Mouse (Mus musculus) embryonic fibroblast, embryonic 13.5 days (primary cell): ENCODE data around the gene Klhl26. TPM values are rescaled to one million over a fixed set of nuclear protein-coding genes. Genes with fewer than 3 reads are reported as not detected.

Experiments
- H3K27ac ChIP-seq: 2 replicates; pipeline ENCODE4 v1.5.1; 2012; ENCODE audit warnings: low read length, control low read depth, inconsistent platforms; ENCODE audit not compliant: insufficient read depth
- H3K4me1 ChIP-seq: 2 replicates; pipeline ENCODE4 v1.6.1; 2011; ENCODE audit warnings: low read length; ENCODE audit not compliant: control insufficient read depth, insufficient read depth
- H3K4me3 ChIP-seq: 2 replicates; pipeline ENCODE4 v1.5.1; 2011; ENCODE audit warnings: mild to moderate bottlenecking, control low read depth, low read length; ENCODE audit not compliant: insufficient read depth
- CTCF ChIP-seq: IDR thresholded peaks from 2 replicates; pipeline ENCODE4 v1.5.1; 2011; ENCODE audit warnings: mild to moderate bottlenecking, control low read depth, low read length, moderate library complexity, borderline replicate concordance; ENCODE audit not compliant: insufficient read depth
- POLR2A ChIP-seq: IDR thresholded peaks from 2 replicates; pipeline ENCODE4 v1.6.1; 2011; ENCODE audit warnings: low read depth, mild to moderate bottlenecking, control low read depth, low read length, moderate library complexity
- polyA plus RNA-seq: library from polyadenylated mRNA; stranded (reverse); fragments of >200 nt; gene quantifications from 2 replicates; pipeline ENCODE4 v1.2.4, GENCODE M21; 2011; ENCODE audit warnings: low read depth; ENCODE audit not compliant: missing spikeins, insufficient read length

Klhl26 gene
- polyA plus RNA-seq, 1 experiment, result 21.4 TPM

DNA sequence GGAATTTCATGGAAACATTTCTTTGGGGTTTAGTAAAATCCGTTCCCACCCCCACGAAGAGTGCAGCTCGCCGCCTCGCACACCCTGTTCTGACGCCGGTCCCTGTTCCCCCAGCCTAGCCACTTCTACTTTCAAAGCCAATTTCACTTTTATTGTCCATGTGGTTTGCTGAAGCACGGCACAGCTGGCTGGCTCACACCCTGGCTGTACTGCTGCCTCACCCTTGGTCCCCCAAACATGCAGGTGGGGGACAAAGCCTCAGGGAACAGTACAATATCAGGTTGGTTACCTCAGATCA is 14.3 kb downstream of the Klhl26 start:
- Histone ChIP-seq H3K27ac (peak overlapping the region; percentile 83), H3K4me3 (no peak overlapping the region), H3K4me1 (peaks cover 24% of the 10 kb centered on the region; the same call in 1 of the 2 replicates)
- no peak for TF ChIP-seq POLR2A
- no peak for TF ChIP-seq CTCF

DNA sequence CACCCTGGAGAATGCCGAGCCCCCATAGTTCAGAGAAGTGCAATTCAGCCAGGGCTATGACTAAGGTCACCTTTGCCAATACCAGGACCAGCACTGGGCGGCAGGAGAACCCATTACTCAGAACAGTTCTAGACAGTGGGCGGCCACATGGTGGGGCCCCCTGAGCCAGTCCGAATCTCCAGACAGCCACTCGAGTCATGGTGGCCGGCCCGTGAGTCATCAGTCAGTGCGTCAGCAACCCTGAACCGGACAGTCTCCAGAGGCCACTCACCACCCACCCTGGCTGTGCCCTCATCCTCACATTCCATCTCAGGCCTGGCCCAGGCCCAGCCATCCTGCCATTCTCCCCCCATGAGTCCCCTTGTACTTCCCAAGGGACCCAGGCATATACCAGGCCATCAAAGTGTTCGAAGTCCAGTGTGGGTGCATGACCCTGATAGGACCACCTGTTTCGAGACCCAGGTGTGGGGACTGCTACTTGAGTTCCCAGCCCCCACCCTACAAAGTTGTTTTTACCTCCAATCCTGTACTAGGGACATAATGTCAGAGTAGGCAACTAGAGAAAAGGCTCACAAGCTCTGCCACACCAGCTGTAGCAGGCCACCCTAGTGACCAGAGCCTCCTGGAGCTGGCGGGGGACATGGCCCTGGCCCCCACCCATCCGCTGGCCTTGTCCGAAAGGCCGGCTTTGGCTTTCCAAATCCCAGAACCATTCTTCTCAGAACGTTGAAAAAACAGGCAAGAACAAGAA is 14.8 kb downstream of the Klhl26 start:
- no peak for TF ChIP-seq CTCF
- TF ChIP-seq POLR2A, result no peak
- Histone ChIP-seq H3K27ac (peak overlapping the region; percentile 83), H3K4me1 (peaks cover 20% of the 10 kb centered on the region; the same call in 1 of the 2 replicates), H3K4me3 (no peak overlapping the region)

DNA sequence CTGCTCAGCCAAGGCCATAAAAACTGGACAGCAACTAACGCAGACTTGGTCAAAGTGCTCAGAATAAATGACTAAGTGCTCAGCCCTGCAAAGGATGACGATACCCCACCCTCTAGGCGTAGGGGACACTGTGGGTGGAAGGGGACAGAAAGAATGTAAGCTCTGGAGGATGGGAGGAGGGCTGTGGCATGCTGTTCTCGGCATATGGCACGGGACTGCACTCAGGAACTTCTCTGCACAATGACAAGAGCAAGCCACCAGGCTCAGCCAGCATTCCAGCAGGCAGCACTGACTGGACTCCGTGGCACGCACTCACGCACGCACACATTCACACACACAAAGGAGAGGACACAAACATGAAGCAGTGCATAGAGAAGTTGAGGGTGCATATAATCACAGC is 16.2 kb downstream of the Klhl26 start:
- Histone ChIP-seq H3K27ac (peak overlapping the region; percentile 83), H3K4me1 (peaks cover 20% of the 10 kb centered on the region; the same call in 1 of the 2 replicates), H3K4me3 (no peak overlapping the region)
- TF ChIP-seq CTCF (no peak), POLR2A (no peak; the same call in 1 of the 2 replicates)

DNA sequence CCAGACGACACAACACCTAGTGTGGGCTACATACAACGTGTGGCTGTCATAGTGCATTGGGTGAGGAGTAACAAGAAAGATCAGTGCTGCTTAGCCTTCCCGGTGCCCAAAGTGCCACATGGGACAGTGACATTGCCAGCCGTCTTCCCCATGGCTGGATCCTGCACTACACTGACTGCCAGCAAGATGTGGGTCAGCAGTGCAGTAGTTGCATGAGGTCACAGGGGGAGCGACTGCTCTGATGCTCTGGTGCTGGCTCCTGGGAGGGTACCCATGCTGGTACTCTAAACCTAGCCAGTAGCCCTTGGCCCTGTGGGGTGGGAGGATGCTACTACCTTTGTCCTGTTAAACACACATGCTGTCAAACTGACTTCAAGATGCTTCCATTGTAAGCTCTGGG is 16.6 kb downstream of the Klhl26 start:
- TF ChIP-seq POLR2A, result no peak
- TF ChIP-seq CTCF, result no peak
- Histone ChIP-seq H3K4me1 (peaks cover 20% of the 10 kb centered on the region; the same call in 1 of the 2 replicates), H3K27ac (peak overlapping the region; percentile 83), H3K4me3 (no peak overlapping the region)

DNA sequence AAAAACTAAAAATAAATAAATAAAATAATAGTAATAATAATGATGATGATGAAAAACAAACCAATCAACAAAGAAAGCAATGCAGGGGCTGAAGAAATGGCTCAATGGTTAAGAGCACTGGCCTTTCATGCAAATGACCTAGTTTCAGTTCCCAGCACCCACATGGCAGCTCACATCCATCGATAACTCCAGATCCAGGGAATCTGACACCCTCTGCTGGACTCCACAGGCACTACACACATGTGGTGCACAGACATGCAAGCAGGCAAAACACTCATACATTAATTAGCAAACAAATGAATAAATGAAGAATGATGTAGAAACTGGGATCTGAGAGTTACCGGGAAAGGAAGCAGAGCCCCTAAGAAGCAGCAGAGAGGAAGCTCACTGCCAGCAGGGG is 17.1 kb downstream of the Klhl26 start:
- peaks cover 20% of the 10 kb centered on the region; the same call in 1 of the 2 replicates for H3K4me1 ChIP-seq
- H3K27ac ChIP-seq, result peak overlapping the region; percentile 83
- H3K4me3 ChIP-seq, result no peak overlapping the region
- no peak for TF ChIP-seq POLR2A
- no peak for TF ChIP-seq CTCF

DNA sequence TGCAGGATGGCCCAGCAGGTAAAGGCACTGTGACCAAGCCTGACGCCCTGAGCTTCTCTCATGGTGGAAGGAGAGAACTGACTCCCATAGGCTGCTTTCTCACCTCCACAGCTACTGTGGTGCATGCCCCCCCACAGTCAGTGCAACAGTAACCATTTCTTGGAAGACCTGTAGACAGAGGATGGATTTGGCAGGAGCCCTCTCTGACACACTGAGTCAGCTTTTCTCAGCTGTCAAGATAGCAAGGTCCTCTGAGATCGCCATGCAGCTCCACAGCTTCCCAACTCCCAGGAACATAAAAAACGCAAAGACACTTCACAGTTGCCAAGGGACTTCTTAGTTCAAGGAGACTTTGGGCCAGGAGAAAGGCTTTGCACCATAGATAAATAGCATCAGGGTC is 18.3 kb downstream of the Klhl26 start:
- Histone ChIP-seq H3K4me1 (peaks cover 20% of the 10 kb centered on the region; the same call in 1 of the 2 replicates), H3K4me3 (no peak overlapping the region), H3K27ac (no peak overlapping the region)
- no peak for TF ChIP-seq CTCF
- TF ChIP-seq POLR2A, result no peak

DNA sequence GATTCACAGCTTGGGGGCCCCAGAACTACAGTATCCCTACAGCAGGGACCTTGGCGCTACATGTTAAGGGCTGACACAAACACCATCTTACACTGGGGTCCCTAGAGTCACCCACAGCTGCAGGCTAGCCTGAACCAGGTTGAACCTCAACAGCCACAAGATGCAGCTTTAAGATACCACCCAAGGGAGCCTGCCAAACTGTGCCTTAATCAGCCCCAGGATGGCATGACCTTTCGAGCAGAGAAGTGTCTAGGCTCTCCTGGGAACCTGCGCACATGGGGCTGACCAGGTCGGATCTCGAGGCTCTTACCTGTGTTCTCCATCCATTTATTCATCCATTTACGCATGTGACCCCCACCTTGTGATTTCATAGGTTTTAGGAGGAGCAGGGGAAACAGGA is 18.9 kb downstream of the Klhl26 start:
- Histone ChIP-seq H3K27ac (no peak overlapping the region), H3K4me3 (no peak overlapping the region), H3K4me1 (peaks cover 20% of the 10 kb centered on the region; the same call in 1 of the 2 replicates)
- TF ChIP-seq POLR2A (no peak), CTCF (no peak)

DNA sequence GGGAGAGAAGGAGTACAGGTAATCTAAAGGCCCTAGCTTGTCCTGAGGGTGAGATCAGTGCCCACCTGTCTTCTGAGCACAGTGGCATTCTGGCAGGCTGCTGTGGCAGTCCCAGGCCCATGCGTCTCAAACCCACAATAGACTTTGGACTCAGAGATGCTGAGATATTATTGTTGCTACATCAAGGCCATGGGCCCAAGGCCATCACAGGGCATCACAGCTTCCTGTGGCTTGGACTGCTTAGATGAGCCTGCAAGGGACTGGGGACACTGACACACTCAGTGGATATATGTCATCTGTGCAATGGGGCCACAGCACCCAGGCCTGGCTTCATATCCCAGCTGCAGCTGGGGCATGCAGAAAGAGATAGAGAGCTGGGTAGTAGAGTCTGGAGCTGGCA is 19.8 kb downstream of the Klhl26 start:
- TF ChIP-seq CTCF (no peak), POLR2A (no peak)

DNA sequence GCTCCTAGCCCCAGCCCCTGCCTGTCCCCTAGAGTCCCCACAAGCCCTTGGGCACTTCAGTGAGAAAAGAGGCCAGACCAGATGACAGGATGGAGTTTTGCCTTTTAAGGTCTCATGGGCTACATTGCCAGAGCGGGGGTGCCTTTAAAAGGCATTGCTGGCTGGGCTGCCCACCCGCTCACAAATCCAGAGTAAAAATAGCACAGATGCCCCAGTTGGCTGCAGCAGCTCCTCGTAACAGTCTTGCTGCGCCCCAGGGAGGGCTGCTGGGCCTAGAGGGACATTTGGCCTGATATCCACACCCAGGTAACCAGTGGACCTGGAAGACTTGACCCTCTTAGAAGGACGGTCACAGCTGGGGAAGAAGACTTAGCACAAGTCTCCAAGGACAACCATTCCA is 22.9 kb downstream of the Klhl26 start:
- TF ChIP-seq CTCF, result no peak
- no peak for TF ChIP-seq POLR2A
- Histone ChIP-seq H3K4me3 (no peak overlapping the region), H3K27ac (no peak overlapping the region), H3K4me1 (no peaks in the 10 kb centered on the region)

More for the DNA sequence above, 19.8 kb downstream of the Klhl26 start:
- no peak overlapping the region for H3K4me3 ChIP-seq
- peaks cover 14% of the 10 kb centered on the region; the same call in 1 of the 2 replicates for H3K4me1 ChIP-seq
- H3K27ac ChIP-seq, result no peak overlapping the region

DNA sequence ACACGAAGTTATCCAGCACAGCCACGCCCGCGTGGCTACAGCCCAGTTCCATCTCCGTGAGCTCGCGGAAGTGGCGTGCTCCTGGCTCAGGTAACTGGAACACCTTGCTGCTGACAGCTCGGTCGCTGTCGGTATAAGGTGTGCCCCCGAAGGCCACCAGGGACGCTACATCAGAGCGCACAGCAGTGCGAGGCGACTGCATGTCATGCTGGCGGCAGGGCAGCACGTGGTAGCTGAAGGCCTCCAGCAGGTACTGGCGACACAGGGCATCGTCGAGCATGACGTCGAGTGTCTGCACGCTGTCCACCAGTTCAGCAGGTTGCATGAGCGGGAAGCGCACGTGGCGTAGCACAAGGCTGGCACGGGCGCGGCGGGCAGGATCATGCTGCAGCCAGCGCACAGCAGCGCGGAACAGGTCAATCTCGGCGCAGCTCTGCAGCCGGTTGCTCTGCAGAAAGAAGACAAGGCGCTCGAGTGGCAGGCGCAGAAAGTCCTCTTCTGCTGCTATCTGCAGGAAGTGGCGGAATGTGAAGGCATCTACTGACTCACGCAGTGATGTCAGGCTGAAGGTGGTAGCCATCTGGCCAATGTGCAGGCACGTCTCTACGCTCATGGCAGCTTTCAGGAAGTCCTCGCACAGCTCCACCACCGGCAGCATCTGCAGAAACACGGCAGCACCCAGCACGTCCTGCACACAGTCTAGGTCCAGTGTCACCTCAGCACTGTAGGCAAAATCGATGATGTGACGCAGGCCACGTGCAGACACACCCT is 24.4 kb downstream of the Klhl26 start:
- no peaks in the 10 kb centered on the region for H3K4me1 ChIP-seq
- H3K27ac ChIP-seq, result no peak overlapping the region
- no peak for TF ChIP-seq CTCF
- no peak for TF ChIP-seq POLR2A
- H3K4me3 ChIP-seq, result no peak overlapping the region
